Mouse (Mus musculus): ENCODE measurements around the gene Foxn3.

The Foxn3 gene

GRCm38 (mm10) chr12:99522882-99523281 lies 40.5 kb downstream of the Foxn3 start:
- no peak for DNase-seq (ENCODE audit: low spot score)

- no peak for DNase-seq (ENCODE audit: low spot score)
These were observed 43.5 kb downstream of the Foxn3 start for GRCm38 (mm10) chr12:99519862-99520261.

GRCm38 (mm10) chr12:99519191-99519614 lies 44.2 kb downstream of the Foxn3 start:
- no peak for DNase-seq (ENCODE audit: low spot score)

DNA sequence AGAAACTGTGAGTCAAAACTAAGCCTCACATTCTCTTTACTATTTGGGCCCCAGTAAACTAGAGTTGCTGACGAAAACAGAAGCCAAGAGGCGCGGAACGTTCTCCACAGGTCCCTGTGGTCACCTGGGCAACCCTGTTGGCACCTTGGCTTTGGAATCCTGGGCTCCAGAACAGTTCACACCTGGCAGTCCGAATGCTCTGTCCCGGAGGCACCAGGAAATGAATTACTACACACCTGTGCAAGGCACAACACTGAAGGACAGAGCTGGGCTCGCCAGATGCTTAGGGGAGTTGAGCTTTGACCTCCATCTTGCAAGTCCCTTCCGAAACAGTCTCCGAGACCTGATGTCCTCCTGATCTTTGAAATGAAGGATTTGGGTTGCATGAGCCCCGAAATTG lies 44.7 kb downstream of the Foxn3 start:
- DNase-seq (ENCODE audit: low spot score) = no peak

DNA sequence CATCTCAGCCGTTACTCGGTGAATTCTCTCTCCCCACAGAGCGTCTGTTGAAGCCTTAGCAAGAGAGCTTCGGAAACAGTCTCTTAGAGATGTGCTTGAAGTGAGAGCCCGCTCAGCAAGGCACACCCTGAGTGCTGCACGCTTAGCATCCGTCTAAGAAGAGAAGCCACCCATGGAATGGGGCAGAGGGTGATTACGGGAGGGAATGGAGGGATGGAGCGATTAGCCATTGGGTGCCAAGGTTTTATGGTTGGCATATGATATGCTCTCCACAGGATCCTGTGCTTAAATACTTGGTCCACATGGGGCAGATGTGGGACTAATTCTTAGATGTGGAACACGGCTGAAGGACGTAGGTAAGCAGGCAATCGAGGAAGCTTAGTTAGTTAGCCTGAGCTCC lies 45.3 kb downstream of the Foxn3 start:
- DNase-seq (ENCODE audit: low spot score) = no peak

DNA sequence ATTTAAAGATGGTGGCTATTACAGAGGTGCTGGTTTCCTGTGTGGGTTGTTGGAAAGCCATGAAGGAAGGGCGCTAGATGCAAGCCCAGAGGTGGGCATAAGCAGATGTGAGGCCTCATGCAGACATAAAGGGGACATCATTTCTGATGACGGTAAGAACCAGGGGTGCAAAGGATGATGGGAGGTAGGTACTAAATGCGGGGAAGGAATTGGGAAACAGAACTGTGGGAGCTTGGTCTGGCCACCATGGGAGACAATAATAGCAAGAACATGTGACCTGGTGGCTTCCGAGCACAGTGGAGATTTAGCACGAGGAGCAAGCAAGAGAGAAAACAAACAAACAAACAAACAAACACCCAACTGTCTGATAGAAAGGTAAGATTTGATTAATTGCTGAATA lies 46.1 kb downstream of the Foxn3 start:
- DNase-seq (ENCODE audit: low spot score) = no peak

GRCm38 (mm10) chr12:99515481-99515880 lies 47.9 kb downstream of the Foxn3 start:
- DNase-seq (ENCODE audit: low spot score) = no peak

DNA sequence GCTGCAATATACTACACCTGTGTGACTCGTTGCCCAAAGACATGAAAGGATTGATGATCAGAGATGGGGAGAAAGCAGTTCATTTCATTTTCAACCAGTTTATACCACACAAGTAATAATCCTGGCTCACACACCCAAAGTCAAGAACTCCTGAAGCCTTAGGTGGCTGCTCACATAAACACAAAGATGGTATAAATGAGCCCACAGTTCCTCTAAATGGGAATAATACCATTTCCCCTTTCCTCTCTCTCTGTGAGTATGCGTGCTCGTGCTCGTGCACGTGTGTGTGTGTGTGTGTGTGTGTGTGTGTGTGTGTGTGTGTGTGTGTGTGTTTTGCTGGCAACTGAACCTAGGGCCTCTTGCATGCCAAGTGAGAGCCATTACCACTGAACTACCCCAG lies 51.7 kb downstream of the Foxn3 start:
- no peak for DNase-seq (ENCODE audit: low spot score)

- no peak for DNase-seq (ENCODE audit: low spot score)
These were observed 52.6 kb downstream of the Foxn3 start for GRCm38 (mm10) chr12:99510759-99511158.

GRCm38 (mm10) chr12:99502225-99502624 lies 61.2 kb downstream of the Foxn3 start:
- no peak for DNase-seq (ENCODE audit: low spot score)

DNA sequence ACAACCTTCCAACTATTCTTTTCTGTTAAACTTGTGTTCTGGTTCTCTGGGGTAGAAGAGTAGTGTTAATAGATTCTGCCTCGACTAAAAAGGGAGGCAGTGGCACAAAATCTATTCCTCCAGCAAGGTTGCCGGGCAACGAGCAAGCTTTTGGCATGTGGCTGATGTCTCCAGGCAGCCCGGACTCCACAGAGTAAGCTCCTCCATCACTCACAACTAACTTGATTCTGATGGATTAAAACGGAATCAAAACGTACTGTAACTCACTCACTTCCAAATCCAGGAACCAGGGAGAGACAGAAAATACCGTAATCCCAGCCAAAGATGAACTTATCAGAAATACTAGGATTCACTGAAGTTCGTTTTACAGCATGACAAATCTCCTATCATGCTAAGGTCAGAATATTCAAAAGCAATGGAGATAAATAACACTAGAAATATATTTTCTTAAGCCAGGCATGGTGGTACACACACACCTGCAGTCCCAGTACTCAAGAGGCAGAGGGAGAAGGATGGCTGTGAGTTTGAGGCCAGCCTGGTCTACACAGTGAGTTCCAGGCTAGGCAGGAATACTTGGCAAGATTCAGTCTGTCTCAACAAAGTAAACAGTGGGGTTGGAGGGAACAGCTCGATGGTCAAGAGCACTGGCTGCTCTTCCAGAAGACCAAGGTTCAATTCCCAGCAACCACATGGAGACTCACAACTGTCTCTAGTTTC lies 64.2 kb downstream of the Foxn3 start:
- DNase-seq (ENCODE audit: low spot score) = peak; percentile 21

GRCm38 (mm10) chr12:99498189-99498977 lies 65.0 kb downstream of the Foxn3 start:
- no peak for DNase-seq (ENCODE audit: low spot score)

DNA sequence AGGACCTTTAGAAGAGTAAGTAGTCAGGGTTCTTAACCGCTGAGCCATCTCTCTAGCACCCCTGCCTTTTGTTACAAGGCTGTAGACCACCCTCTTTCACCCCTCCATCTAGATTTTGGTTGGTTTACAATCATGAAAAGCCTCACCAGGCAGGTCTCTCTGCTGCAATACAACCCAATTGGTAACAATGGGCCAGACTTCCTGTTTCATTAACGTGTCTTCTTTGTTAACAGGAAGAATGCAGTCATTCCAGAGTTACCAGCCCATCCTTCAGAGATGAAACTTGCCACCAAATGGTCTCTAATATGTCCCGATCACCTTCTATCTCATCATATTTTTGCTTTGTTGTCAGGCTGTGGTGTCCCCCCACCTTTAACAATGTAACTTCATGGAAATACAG lies 66.4 kb downstream of the Foxn3 start:
- DNase-seq (ENCODE audit: low spot score) = no peak

- no peak for DNase-seq (ENCODE audit: low spot score)
These were observed 73.2 kb downstream of the Foxn3 start for GRCm38 (mm10) chr12:99490216-99490615.

GRCm38 (mm10) chr12:99489001-99489592 lies 74.3 kb downstream of the Foxn3 start:
- DNase-seq (ENCODE audit: low spot score) = no peak

DNA sequence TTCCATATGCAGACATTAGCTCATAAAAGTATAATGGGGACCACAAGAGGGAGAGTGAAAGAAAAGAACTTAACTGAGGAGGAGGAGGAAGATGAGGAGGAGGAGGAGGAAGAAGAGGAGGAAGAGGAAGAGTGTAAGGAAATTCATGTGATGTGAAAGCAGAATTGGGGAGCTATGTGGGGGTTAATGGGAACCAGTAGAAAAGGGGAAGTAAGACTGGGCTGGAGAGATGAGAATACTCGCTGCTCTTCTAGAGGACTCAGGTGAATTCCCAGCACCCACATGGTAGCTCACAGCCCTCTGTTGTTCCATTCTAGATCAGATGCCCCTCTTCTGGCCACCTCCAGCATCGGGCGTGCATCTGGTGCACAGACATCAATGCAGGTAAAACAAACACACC lies 83.0 kb downstream of the Foxn3 start:
- DNase-seq (ENCODE audit: low spot score) = no peak

DNA sequence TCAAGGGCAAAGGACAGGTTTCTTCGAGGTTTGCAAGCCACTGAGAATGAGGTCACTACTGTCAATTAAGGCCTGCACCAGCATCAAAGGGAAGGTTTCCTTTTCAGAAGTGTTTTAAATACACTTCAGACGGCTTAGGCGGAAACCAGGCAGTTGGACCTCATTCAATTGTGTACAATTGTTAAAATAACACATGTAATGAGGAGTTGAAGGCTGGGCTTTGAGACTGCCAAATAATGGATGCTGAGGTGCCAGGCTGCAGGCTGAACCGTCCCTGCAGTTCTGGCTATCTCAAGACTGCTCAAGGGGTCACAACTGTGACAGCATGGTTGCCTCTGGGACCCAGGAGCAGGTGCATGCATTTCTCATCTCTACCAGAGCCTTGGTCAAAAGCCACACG lies 89.2 kb downstream of the Foxn3 start:
- DNase-seq (ENCODE audit: low spot score) = no peak

DNA sequence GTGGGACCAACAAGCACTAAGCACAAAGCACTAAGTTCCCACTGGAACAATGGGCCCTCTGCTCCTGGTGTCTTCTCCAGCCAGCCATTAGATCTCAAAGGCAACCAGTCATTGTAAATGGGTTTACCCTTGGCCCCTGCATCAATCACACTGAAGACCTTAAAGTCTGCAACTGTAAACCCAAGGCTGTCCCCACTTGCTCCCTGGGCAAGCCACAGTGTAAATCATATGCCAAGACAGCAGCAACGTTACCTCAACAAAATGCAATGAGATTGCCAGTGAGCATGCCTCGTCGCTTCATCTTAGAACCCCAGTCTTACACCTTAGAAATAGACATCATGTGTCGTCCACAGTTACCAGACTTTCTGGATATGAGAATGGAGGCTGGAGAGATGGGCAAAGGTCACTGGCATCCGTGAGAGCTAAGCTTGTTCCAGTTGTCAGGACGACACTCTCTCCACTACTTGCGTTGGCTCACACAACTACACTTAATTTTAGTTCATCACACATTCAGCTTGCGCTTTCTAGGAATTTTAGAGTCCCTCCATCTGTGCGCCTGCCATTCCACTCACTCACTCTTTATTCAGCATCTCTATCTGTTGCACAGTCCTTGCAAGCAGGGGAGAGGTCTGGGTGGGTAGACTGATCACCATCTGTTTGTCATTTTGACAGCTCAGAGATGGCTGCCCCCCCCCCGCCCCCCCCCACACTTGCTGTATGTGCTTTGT lies 89.8 kb downstream of the Foxn3 start:
- DNase-seq (ENCODE audit: low spot score) = no peak

DNA sequence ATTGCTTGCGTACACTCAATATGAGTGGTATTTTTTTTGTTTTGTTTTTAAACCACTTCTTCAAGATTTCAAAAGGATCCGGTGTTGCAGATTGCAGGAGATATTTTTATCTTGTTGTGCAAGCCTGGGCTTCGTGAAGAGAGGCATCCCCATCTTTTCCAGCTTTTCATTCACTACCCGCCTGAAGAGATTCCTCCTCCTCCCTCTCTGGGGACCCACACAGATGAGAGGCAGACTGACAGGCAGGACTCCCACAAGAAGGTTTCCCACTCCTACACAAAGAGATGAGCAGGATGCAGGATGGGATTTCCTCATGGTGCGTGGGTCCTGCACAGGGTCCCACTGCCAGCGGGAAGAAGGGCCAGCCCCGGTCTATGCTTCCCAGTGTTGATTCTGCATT lies 92.0 kb downstream of the Foxn3 start:
- DNase-seq (ENCODE audit: low spot score) = peak; percentile 4

GRCm38 (mm10) chr12:99467884-99468311 lies 95.5 kb downstream of the Foxn3 start:
- no peak for DNase-seq (ENCODE audit: low spot score)

DNA sequence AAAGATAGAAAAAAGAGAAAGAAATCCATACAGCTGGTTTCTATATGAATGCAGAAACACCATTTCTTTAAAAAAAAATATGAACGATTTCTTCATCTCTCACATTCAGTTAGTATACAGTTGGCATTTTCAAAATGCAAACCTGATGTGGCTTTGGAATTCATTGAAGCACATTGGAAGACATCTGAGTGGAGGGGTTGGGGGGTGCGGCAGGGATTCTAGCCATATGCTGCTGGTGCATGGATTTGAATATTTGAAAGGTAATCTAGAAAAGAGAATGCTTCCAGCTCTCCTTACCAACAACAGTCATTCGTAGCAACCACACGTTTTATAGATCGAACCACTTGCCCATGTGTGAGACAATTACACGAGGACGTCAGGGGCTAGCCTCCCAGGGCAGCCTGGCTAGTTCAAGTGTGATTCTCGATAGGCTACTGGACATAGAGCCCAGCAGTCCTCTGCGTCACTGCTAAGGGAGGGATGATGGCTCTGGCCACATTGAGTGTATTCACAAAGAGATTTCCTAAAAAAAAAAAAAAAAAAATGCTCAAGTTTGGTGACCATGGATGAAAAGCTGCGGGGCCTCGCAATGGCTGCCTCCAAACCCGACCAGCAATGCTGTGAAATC lies 96.0 kb downstream of the Foxn3 start:
- no peak for DNase-seq (ENCODE audit: low spot score)

- no peak for DNase-seq (ENCODE audit: low spot score)
These were observed 97.0 kb downstream of the Foxn3 start for GRCm38 (mm10) chr12:99466426-99466825.
